Mouse (Mus musculus) bone marrow macrophage, adult 2 months (primary cell): ENCODE data around the gene Haus7.

Source experiments
- CTCF ChIP-seq: IDR thresholded peaks from 2 replicates; pipeline ENCODE4 v1.5.1; 2012; ENCODE audit warnings: low read depth, mild to moderate bottlenecking, low read length, moderate library complexity
- POLR2A ChIP-seq: IDR thresholded peaks from 2 replicates; pipeline ENCODE4 v1.6.1; 2012; ENCODE audit warnings: mild to moderate bottlenecking, low read depth, low read length, borderline replicate concordance

DNA sequence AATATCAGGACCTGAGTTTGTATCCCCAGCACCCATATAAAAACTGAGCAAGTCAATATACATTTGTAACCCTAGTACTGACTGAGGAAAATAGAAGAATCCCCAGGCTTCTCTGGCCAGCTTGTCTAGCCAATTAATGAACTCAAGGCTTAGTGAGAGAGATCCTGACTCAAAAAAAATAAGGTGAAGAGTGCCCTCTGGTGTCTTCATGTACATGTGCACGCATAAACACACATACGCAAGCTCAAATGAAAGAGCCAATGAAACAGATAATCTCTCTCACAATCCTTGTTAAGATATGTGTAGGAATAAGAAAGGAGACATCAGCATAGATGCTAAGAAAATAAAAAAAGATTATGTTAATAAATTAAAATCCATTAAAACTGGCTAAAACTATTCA, 28.8 kb downstream of the Haus7 start:
- TF ChIP-seq POLR2A (no peak), CTCF (no peak)
